Mouse (Mus musculus) liver, adult 2 months (tissue): ENCODE measurements around the gene Med24.

Experiments used
- CTCF ChIP-seq: fragments of 200-500 bp; IDR thresholded peaks from 2 replicates; pipeline ENCODE4 v1.5.1; 2011; ENCODE audit warnings: low read depth, low read length, control low read depth
- POLR2A ChIP-seq: fragments of 200-500 bp; IDR thresholded peaks from 2 replicates; pipeline ENCODE4 v1.6.1; 2011; ENCODE audit warnings: low read length, control low read depth; ENCODE audit not compliant: insufficient read depth; ENCODE audit errors: extremely low read depth

DNA sequence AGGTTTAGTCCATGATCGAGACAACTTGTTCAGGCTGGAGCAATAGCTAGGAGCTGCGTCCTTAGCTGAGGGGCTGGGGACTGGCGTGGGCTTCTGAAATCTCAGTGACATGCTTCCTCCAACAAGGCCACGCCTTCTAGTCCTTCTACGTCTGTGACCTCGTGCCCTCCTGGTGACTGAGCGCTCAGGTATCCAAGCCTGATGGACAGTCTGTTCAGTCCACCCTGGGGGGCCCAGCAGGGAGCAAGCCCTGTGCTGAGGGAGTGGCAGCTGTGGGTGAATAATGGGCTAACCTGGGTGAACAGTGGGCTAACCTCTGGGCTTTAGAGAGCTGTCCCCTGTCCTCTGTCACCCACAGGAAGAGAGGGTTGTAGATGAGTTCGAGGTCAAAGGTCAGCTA lies 41.2 kb downstream of the Med24 start:
- TF ChIP-seq CTCF (no peak), POLR2A (no peak)
